Comparison of ENCODE assay signal across 27 mouse cellular contexts in the genomic region with DNA sequence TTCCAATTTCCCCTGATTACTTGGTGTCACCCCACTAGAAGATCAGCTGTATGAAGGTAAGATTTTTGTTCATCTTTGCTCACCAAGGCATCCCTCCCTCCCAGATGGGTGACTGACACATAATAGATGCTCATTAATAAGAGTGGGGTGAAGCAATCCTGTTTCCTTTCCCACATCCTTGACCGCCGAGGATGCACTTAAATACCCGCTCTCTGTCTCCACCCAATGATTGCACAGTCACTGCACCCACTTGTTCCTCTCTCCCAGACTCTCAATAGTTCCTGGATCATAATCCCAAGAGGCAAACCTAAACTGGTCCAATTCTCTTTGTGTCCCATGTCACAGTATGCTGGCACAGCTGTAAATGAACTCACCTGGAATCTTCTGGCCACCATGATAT.
DNase-seq lines count a peak whose midpoint lies in the region; ATAC-seq lines count a peak whose summit lies in the region.
"Had no signal": no experiment of that assay in that cellular context is flagged by ENCODE, and none has a peak within 500 bp of the region (broad histone marks: within the 10 kb centered on the region; RNA-seq: fewer than 3 reads in every experiment).

No protein-coding gene starts in this region.

- peak; percentile 72 for DNase-seq in heart, adult 11 months
- no peak for DNase-seq in heart, adult 9 months (ENCODE audit: low spot score in 2 of 2)
- peak; percentile 51 for DNase-seq in 416B (ENCODE audit: low read depth)
- DNase-seq in gastrocnemius, postnatal 14 days = no peak
- DNase-seq in forebrain, embryonic 10.5 days (ENCODE audit: extremely low spot score, low spot score) = no peak
- DNase-seq: adrenal gland, adult 8-10 months; adrenal gland, postnatal 14 days; adrenal gland, postnatal 36 days; cerebellum, adult 11-12 months; cerebellum, adult 2 months; cerebellum, adult 9-10 months; cerebellum, postnatal 10 days; cerebellum, postnatal 25 days; embryo, embryonic 11 days; forebrain, postnatal 0 days had no signal

- no peak overlapping the region for H3K27ac ChIP-seq in forebrain, embryonic 10.5 days
- no peak overlapping the region for H3K27ac ChIP-seq in forebrain, embryonic 15.5 days (replicated peaks)
- H3K27ac ChIP-seq: embryonic facial prominence, embryonic 13.5 days; embryonic facial prominence, embryonic 15.5 days had no signal

- ATAC-seq in common myeloid progenitor, adult 5-6 weeks (replicated peaks; ENCODE audit: low read depth, poor library complexity, severe bottlenecking) = peak; percentile 56
- peak; percentile 70 for ATAC-seq in megakaryocyte, adult 5-6 weeks (ENCODE audit: poor library complexity, severe bottlenecking)
- ATAC-seq in forebrain, embryonic 15.5 days (replicated peaks) = no peak
- ATAC-seq: activated CD4-positive, CD25-positive, alpha-beta regulatory T cell, adult 4 months; CD4-positive, CD25-positive, alpha-beta regulatory T cell, adult 4 months; forebrain, embryonic 14.5 days; forebrain, postnatal 0 days; Patski had no signal

- H3K9ac ChIP-seq in forebrain, embryonic 15.5 days (replicated peaks) = no peak overlapping the region
- H3K9ac ChIP-seq: embryonic facial prominence, embryonic 13.5 days; embryonic facial prominence, embryonic 15.5 days; forebrain, postnatal 0 days had no signal

- intact Hi-C loops in gastrocnemius, postnatal 14 days (cut with DNase I; ENCODE audit: low total_unique reads) = no loop called here

- H3K9me3 ChIP-seq in forebrain, embryonic 10.5 days = no peaks in the 10 kb centered on the region
- no peaks in the 10 kb centered on the region for H3K9me3 ChIP-seq in forebrain, embryonic 15.5 days
- H3K9me3 ChIP-seq: embryonic facial prominence, embryonic 13.5 days; embryonic facial prominence, embryonic 15.5 days; G1E had no signal

- H3K4me2 ChIP-seq in forebrain, embryonic 15.5 days (replicated peaks) = no peak overlapping the region
- H3K4me2 ChIP-seq: embryonic facial prominence, embryonic 13.5 days; embryonic facial prominence, embryonic 15.5 days had no signal

- no peaks in the 10 kb centered on the region for H3K27me3 ChIP-seq in forebrain, embryonic 10.5 days (ENCODE audit: poor library complexity, severe bottlenecking)
- no peaks in the 10 kb centered on the region for H3K27me3 ChIP-seq in forebrain, embryonic 15.5 days
- H3K27me3 ChIP-seq: CH12.LX; embryonic facial prominence, embryonic 13.5 days; embryonic facial prominence, embryonic 15.5 days; Patski had no signal

- WGBS in forebrain, embryonic 10.5 days = 90% methylated on average over 3 of the region's 3 CpGs
- 86% methylated on average over 3 of the region's 3 CpGs for WGBS in forebrain, embryonic 15.5 days

- H3K4me1 ChIP-seq in forebrain, embryonic 10.5 days = peaks cover 8% of the 10 kb centered on the region
- H3K4me1 ChIP-seq in forebrain, embryonic 15.5 days = no peaks in the 10 kb centered on the region
- H3K4me1 ChIP-seq: embryonic facial prominence, embryonic 13.5 days; embryonic facial prominence, embryonic 15.5 days had no signal

- H3K36me3 ChIP-seq in forebrain, embryonic 10.5 days (replicated peaks) = no peaks in the 10 kb centered on the region
- H3K36me3 ChIP-seq in forebrain, embryonic 15.5 days = no peaks in the 10 kb centered on the region
- H3K36me3 ChIP-seq: embryonic facial prominence, embryonic 13.5 days; embryonic facial prominence, embryonic 15.5 days; G1E had no signal

- no peak overlapping the region for H3K4me3 ChIP-seq in forebrain, embryonic 10.5 days
- H3K4me3 ChIP-seq in forebrain, embryonic 15.5 days = no peak overlapping the region
- H3K4me3 ChIP-seq: embryonic facial prominence, embryonic 13.5 days; embryonic facial prominence, embryonic 15.5 days; erythroblast, embryonic 14.5 days had no signal

Comparison
In these comparisons a context has a peak if more than half of its experiments do, and no peak if none do; other contexts are left out.
1. DNase-seq: peak in heart, adult 11 months (single experiment) and 416B (single experiment); none in heart, adult 9 months (0 of 2), gastrocnemius, postnatal 14 days (single experiment) and forebrain, embryonic 10.5 days (single experiment).